Mouse (Mus musculus) megakaryocyte, adult 5-6 weeks (primary cell): Measurements from ENCODE around the gene Kmt2e. TPM values are rescaled to one million over a fixed set of nuclear protein-coding genes. Genes with fewer than 3 reads are reported as not detected.
"Not testable (repeated sequence)": the region's sequence is repeated elsewhere in the genome, so short reads cannot be mapped to it uniquely, and the experiment has no call there.

Experiments
- ATAC-seq: 2 replicates; pipeline ENCODE4 v1.8.0; 2016; ENCODE audit warnings: mild to moderate bottlenecking, inconsistent platforms; ENCODE audit not compliant: poor library complexity, severe bottlenecking
- total RNA-seq, 2 experiments: library from RNA; stranded (forward) in 1 of 2; stranded (reverse) in 1 of 2; fragments of 153-499, 151-499 nt in 1 of 2; fragments of 221-1000, 200-1000 nt in 1 of 2; gene quantifications; 2 replicates each; pipeline versions ENCODE4 v1.2.3 to v1.2.4; 2015 to 2017

Kmt2e gene
- total RNA-seq, 2 experiments from 2014 or later, result 63.3 to 158 TPM

DNA sequence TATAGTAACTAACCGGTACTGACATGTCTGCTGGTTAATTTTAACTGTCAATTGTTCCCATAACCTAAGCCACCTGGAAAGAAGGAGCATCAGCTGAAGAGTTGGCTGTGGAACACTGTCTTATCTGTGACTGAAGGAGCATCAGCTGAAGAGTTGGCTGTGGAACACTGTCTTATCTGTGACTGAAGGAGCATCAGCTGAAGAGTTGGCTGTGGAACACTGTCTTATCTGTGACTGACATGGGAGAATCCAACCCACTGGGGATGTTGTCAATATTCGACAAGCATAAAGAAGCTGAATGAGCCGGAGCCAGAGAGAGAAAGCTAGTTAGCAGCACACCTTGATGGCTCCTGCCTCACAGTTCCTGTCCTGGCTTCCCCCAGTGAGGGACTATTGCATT is 119.1 kb downstream of the Kmt2e start:
- not testable (repeated sequence) for ATAC-seq
